Mouse (Mus musculus) spleen, adult 2 months (tissue): ENCODE results near the gene Sult1a1.

Experiments
- CTCF ChIP-seq: fragments of 200-500 bp; IDR thresholded peaks from 2 replicates; pipeline ENCODE4 v1.5.1; 2011; ENCODE audit warnings: mild to moderate bottlenecking, inconsistent platforms; ENCODE audit not compliant: insufficient read depth, insufficient read length, insufficient replicate concordance; ENCODE audit errors: extremely low read depth
- POLR2A ChIP-seq: fragments of 200-500 bp; IDR thresholded peaks from 2 replicates; pipeline ENCODE4 v1.6.1; 2011; ENCODE audit warnings: low read depth, low read length, inconsistent platforms

- TF ChIP-seq POLR2A (no peak), CTCF (no peak)
Measured at GRCm38 (mm10) chr7:126725077-126725476, 48.8 kb upstream of the Sult1a1 start.
